Mouse (Mus musculus): ENCODE results near the gene Clcn2. TPM values are rescaled to one million over a fixed set of nuclear protein-coding genes. Genes with fewer than 3 reads are reported as not detected.

Clcn2 gene
- polyA plus RNA-seq, 1 experiment from 2014 or later: 15.3 TPM

DNA sequence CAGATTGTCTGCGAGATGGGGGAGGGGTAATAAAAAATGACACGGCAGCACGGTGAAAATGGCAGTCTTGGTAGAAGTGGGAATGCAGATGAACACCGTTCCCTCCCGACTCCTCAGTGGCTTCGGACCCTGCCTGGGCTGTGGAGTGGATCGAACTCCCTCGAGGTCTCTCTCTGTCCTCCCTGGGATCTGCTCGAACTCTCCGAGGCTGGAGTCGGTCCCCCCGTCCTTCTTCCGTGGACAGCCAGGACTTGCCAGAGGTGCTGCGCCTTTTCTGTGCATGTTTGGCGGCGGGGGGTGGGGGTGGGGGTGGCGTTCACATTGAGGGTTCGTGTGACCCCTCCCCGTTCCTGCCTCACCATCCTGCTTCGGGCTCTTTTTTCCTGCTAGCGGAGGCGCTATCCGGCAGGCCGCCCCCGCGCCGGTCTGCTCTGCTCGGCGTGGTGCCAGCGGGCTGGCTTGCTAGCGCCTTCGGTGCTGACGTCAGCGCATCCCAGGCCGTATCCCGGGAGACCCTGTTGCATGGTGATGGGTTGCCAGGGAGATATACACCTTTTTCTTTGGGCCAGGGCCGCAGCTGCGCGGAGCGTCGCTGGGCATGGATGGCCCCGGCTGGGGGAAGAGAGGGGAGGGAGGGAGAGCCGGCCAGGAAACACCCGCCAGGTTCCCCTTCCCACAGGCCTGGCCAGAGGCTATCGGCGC is 21.8 kb downstream of the Clcn2 start:
- 3% methylated on average over 45 of the region's 46 CpGs for WGBS
- H3K9me3 ChIP-seq: no peaks in the 10 kb centered on the region
- peak overlapping the region; percentile 22; the same call in 1 of the 2 replicates for H3K9ac ChIP-seq

DNA sequence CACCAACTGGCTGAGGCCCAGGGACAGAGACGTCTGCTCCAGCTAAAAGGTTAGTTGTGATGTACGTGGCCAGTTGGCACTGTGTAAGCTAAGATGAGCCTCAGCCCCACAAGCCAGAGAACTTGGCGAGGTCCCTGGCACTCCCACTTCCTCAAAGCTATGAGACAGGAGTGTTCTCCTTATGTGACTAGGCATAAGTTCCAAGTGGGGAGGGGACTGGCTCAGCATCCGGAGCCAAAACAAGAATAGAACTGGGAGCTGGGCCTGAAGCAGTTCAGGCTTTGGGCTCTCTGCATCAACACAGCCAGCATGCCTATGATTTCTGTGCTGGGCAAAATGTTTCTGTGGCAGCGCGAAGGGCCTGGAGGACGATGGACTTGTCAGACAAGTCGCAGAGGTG is 22.8 kb downstream of the Clcn2 start:
- peak overlapping the region; percentile 68 for H3K4me2 ChIP-seq
- no peak for ATAC-seq (ENCODE audit: insufficient read depth, low FRiP score, low read depth)
- H3K9ac ChIP-seq: no peak overlapping the region
- H3K27ac ChIP-seq: peak overlapping the region; percentile 59; the same call in 1 of the 2 replicates
- 0 out of 2 replicates have a peak overlapping the region, but pooled peaks have one; percentile 36 for H3K4me3 ChIP-seq (replicated peaks)
- H3K36me3 ChIP-seq: peaks cover 20% of the 10 kb centered on the region
- H3K9me3 ChIP-seq: no peaks in the 10 kb centered on the region
- 69% methylated on average over 8 of the region's 8 CpGs for whole genome bisulfite sequencing
- H3K27me3 ChIP-seq (replicated peaks): 0 out of 2 replicates have a peak, but pooled peaks cover 5% of the 10 kb centered on the region
- H3K4me1 ChIP-seq: peaks cover 22% of the 10 kb centered on the region

More for the DNA sequence above, 21.8 kb downstream of the Clcn2 start:
- Histone ChIP-seq H3K4me2 (peak overlapping the region; percentile 68), H3K4me3 (replicated peaks) (peak overlapping the region; percentile 36), H3K27me3 (replicated peaks) (0 out of 2 replicates have a peak, but pooled peaks cover 5% of the 10 kb centered on the region), H3K27ac (0 out of 2 replicates have a peak overlapping the region, but pooled peaks have one; percentile 22), H3K4me1 (peaks cover 22% of the 10 kb centered on the region), H3K36me3 (peaks cover 10% of the 10 kb centered on the region)
- ATAC-seq (ENCODE audit: insufficient read depth, low FRiP score, low read depth): peak; percentile 71; the same call in 1 of the 2 replicates

DNA sequence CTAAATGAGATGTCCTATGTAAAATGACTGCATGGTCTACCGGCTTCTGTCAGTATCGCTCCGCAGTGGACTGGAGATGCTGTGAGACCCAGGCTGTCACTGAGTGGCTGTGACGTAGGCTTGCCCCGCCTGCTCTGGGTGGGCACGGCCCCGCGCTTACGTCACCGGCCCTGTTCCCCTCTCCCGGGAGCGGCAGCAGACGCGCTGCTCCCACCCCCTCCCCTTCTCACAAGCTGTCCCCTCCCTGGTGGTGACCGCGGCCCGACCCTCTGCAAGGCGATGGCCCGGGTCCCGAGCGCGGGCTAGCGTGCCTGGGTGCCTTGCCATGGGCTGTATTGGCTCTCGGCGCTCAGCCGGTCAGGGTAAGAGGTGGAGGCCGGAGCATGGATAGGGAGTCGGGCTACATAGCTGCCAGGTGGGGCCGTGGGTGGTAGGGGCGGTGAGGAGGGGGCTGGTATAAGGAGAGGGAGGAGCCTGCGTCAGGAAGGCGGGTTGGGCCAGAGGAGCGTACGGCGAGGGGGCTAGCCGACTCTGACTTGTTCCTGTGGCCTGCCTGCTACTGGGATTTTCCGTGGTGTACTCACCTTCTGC is 24.3 kb downstream of the Clcn2 start, which contains the start of gene Fam131a:
Gene Fam131a (plus strand): TSS at position 131 of the 591 bp plus-strand sequence.
- Histone ChIP-seq H3K4me1 (peaks cover 22% of the 10 kb centered on the region), H3K36me3 (peaks cover 36% of the 10 kb centered on the region), H3K9ac (peak within 1 kb of the TSS; percentile 42; the same call in 1 of the 2 replicates), H3K9me3 (no peaks in the 10 kb centered on the region), H3K27ac (peak within 1 kb of the TSS; percentile 85), H3K4me3 (replicated peaks) (peak within 1 kb of the TSS; percentile 59), H3K27me3 (replicated peaks) (0 out of 2 replicates have a peak, but pooled peaks cover 5% of the 10 kb centered on the region), H3K4me2 (peak within 1 kb of the TSS; percentile 86)
- ATAC-seq (ENCODE audit: insufficient read depth, low FRiP score, low read depth): peak; percentile 88
- WGBS: 1% methylated on average over 37 of the region's 37 CpGs

DNA sequence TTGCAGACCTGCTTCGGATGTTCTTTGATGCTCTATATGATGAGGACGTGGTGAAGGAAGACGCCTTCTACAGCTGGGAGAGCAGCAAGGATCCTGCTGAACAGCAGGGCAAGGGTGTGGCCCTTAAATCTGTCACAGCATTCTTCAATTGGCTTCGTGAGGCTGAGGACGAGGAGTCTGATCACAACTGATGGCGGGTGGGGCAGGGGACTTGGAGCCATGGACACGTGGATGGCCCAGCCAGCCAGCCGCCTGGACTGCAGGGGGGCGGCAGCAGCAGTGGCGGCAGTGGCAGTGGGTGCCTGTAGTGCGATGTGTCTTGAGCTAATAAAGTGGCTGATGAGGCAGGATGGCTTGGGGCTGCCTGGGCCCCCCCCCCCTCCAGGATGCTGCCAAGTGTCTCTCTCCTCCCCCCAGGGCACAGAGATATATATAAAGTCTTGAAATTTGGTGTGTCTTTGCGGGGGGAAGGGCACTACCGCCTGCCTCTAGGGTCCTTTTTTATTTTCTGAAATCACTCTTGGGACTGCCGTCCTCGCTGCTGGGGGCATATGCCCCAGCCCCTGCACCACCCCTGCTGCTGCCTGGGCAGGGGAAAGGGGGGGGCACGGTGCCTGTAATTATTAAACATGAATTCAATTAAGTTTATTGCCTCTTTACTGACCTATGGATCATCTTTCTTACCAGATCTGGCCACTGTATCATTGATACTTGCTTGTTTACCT is 25.1 kb downstream of the Clcn2 start:
- H3K36me3 ChIP-seq: peaks cover 43% of the 10 kb centered on the region
- H3K9ac ChIP-seq: no peak overlapping the region
- ATAC-seq (ENCODE audit: insufficient read depth, low FRiP score, low read depth): no peak
- peaks cover 22% of the 10 kb centered on the region for H3K4me1 ChIP-seq
- H3K9me3 ChIP-seq: no peaks in the 10 kb centered on the region
- H3K4me3 ChIP-seq (replicated peaks): peak overlapping the region; percentile 59; the same call in 1 of the 2 replicates
- WGBS: 45% methylated on average over 16 of the region's 16 CpGs
- H3K27ac ChIP-seq: no peak overlapping the region; the same call in 1 of the 2 replicates
- 0 out of 2 replicates have a peak, but pooled peaks cover 5% of the 10 kb centered on the region for H3K27me3 ChIP-seq (replicated peaks)
- H3K4me2 ChIP-seq: peak overlapping the region; percentile 86

- 85% methylated on average over 1 of the region's 1 CpGs for WGBS
- no peak overlapping the region for H3K4me3 ChIP-seq (replicated peaks)
- peaks cover 51% of the 10 kb centered on the region for H3K36me3 ChIP-seq
- ATAC-seq (ENCODE audit: insufficient read depth, low FRiP score, low read depth): no peak
- peaks cover 22% of the 10 kb centered on the region for H3K4me1 ChIP-seq
- no peak overlapping the region for H3K27ac ChIP-seq
- no peak overlapping the region for H3K4me2 ChIP-seq
- 0 out of 2 replicates have a peak, but pooled peaks cover 5% of the 10 kb centered on the region for H3K27me3 ChIP-seq (replicated peaks)
- no peaks in the 10 kb centered on the region for H3K9me3 ChIP-seq
- no peak overlapping the region for H3K9ac ChIP-seq
Observed at GRCm38 (mm10) chr16:20691617-20692016, 25.9 kb downstream of the Clcn2 start.

GRCm38 (mm10) chr16:20690774-20691173 is 26.8 kb downstream of the Clcn2 start:
- WGBS: 83% methylated on average over 3 of the region's 3 CpGs
- no peak for ATAC-seq (ENCODE audit: insufficient read depth, low FRiP score, low read depth)
- H3K36me3 ChIP-seq: peaks cover 59% of the 10 kb centered on the region

GRCm38 (mm10) chr16:20677974-20678675 is 39.4 kb downstream of the Clcn2 start:
- H3K4me1 ChIP-seq: peaks cover 21% of the 10 kb centered on the region
- no peak overlapping the region for H3K4me2 ChIP-seq
- H3K4me3 ChIP-seq (replicated peaks): no peak overlapping the region
- no peaks in the 10 kb centered on the region for H3K27me3 ChIP-seq (replicated peaks)
- H3K9ac ChIP-seq: no peak overlapping the region
- ATAC-seq (ENCODE audit: insufficient read depth, low FRiP score, low read depth): 0 out of 2 replicates have a peak, but pooled peaks have one; percentile 33
- no peak overlapping the region for H3K27ac ChIP-seq
- peaks cover 76% of the 10 kb centered on the region for H3K36me3 ChIP-seq
- 68% methylated on average over 10 of the region's 10 CpGs for WGBS
- H3K9me3 ChIP-seq: no peaks in the 10 kb centered on the region

More at GRCm38 (mm10) chr16:20690774-20691173, 26.8 kb downstream of the Clcn2 start:
- Histone ChIP-seq H3K4me2 (no peak overlapping the region), H3K27me3 (replicated peaks) (0 out of 2 replicates have a peak, but pooled peaks cover under 1% of the 10 kb centered on the region), H3K9ac (no peak overlapping the region), H3K4me3 (replicated peaks) (no peak overlapping the region), H3K27ac (no peak overlapping the region), H3K4me1 (peaks cover 17% of the 10 kb centered on the region), H3K9me3 (no peaks in the 10 kb centered on the region)

- H3K4me2 ChIP-seq: no peak overlapping the region
- H3K27me3 ChIP-seq (replicated peaks): no peaks in the 10 kb centered on the region
- H3K4me1 ChIP-seq: peaks cover 21% of the 10 kb centered on the region
- 76% methylated on average over 5 of the region's 5 CpGs for WGBS
- H3K4me3 ChIP-seq (replicated peaks): no peak overlapping the region
- no peak overlapping the region for H3K9ac ChIP-seq
- no peaks in the 10 kb centered on the region for H3K9me3 ChIP-seq
- peaks cover 69% of the 10 kb centered on the region for H3K36me3 ChIP-seq
- ATAC-seq (ENCODE audit: insufficient read depth, low FRiP score, low read depth): no peak
- H3K27ac ChIP-seq: no peak overlapping the region
Observed at GRCm38 (mm10) chr16:20677380-20677779, 40.2 kb downstream of the Clcn2 start.

DNA sequence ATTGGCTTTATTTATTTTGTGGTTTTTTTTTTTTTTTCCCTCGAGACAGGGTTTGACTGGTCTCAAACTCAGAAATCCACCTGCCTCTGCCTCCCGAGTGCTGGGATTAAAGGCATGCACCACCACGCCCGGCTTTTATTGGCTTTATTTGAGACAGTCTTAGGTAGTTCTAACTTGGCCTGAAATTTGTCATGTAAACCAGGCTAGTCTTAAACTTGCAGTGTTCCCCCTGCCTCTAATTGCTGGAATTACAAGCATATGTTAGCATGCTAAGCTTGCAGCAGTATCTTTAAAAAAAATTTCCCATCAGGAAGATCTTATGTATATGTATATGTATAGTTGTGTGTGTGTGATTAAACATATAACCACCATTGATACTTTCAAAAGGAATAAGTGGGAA is 40.8 kb downstream of the Clcn2 start:
- 70% methylated on average over 4 of the region's 4 CpGs for WGBS
- Histone ChIP-seq H3K9me3 (no peaks in the 10 kb centered on the region), H3K36me3 (peaks cover 62% of the 10 kb centered on the region), H3K4me3 (replicated peaks) (no peak overlapping the region), H3K4me2 (no peak overlapping the region), H3K27me3 (replicated peaks) (no peaks in the 10 kb centered on the region), H3K4me1 (peaks cover 21% of the 10 kb centered on the region), H3K9ac (no peak overlapping the region), H3K27ac (no peak overlapping the region)
- ATAC-seq (ENCODE audit: insufficient read depth, low FRiP score, low read depth): no peak

- Histone ChIP-seq H3K4me3 (replicated peaks) (peak overlapping the region; percentile 88; the same call in 1 of the 2 replicates), H3K9ac (no peak overlapping the region), H3K9me3 (no peaks in the 10 kb centered on the region), H3K4me2 (no peak overlapping the region), H3K27ac (no peak overlapping the region), H3K36me3 (peaks cover 49% of the 10 kb centered on the region), H3K4me1 (peaks cover 21% of the 10 kb centered on the region), H3K27me3 (replicated peaks) (no peaks in the 10 kb centered on the region)
- 86% methylated on average over 6 of the region's 6 CpGs for WGBS
- ATAC-seq (ENCODE audit: insufficient read depth, low FRiP score, low read depth): no peak
Observed at GRCm38 (mm10) chr16:20675213-20675612, 42.3 kb downstream of the Clcn2 start.

GRCm38 (mm10) chr16:20673706-20674303 is 43.7 kb downstream of the Clcn2 start:
- H3K9ac ChIP-seq: peak overlapping the region; percentile 78
- H3K36me3 ChIP-seq: peaks cover 36% of the 10 kb centered on the region
- peak overlapping the region; percentile 88 for H3K4me3 ChIP-seq (replicated peaks)
- ATAC-seq (ENCODE audit: insufficient read depth, low FRiP score, low read depth): peak; percentile 51
- peak overlapping the region; percentile 95 for H3K27ac ChIP-seq
- H3K4me1 ChIP-seq: peaks cover 21% of the 10 kb centered on the region
- no peaks in the 10 kb centered on the region for H3K27me3 ChIP-seq (replicated peaks)
- WGBS: 5% methylated on average over 14 of the region's 14 CpGs
- H3K4me2 ChIP-seq: peak overlapping the region; percentile 89
- H3K9me3 ChIP-seq: no peaks in the 10 kb centered on the region
